Mouse (Mus musculus): ENCODE measurements around the gene Kansl1l.

The Kansl1l gene

GRCm38 (mm10) chr1:66817453-66817839, at the start of gene Kansl1l:
Kansl1l (minus strand) TSS chr1:66817562.
- CTCF ChIA-PET, result interaction anchor here (0.8 kb wide), 1 partner anchor 42 kb away, joined by 4 read pairs; no protein-coding TSS in a partner anchor

DNA sequence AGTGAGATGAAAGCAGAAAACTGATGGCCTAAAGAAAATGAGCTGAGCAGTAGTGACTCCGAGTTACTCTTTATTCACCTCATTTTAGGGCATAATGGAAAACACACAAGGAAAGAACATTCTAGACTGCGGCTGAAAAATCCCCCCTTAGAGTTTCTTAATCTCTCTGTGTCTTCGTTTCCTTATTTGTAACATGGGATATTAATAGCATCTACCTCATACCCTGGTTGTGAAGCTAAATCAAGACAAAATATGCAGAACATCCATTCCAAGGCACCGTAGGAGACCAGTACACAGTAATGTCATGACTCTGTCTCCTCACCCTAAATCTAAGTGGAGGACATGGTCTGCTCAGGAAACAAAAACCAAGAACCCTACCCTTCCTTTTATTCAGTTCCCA, 48.3 kb upstream of the Kansl1l start:
- CTCF ChIA-PET, result no interaction called here

DNA sequence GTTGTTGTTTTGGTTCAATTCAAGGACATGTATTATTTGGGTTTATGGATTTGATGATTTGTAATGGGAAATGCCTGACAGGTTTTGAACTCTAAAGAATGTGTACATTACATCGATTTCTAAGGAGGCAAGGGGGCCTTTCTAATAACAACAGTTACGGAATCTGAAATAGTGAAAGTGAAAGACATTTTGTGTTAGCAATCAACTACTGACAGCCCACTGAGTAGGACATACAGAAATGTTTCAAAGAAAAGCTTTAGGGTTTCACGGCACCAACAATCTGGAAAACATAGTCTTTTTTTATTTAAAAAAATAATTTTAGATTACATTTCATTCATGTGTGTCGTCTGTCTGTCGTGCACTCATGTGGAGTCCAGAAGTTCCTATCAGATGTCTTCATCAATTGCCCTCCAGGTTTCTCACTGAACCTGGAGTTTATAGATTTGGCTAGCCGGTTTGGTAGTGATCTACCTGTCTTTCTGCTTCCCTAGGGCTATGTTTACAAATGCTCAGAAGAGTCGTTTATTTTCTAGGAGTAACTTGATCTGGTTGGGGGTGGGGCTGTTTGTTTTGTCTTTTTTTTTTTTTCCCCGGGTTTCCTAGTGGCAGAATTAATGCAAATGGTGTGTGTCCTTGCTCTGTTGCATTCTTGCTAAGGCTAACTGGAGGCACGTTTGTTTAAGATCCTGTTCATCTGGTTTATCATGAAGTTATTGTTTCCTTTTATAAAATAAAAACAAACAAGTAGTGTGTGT, 46.6 kb upstream of the Kansl1l start:
- CTCF ChIA-PET, result interaction anchor here (0.7 kb wide), 1 partner anchor 75 kb away, joined by 6 read pairs; no protein-coding TSS in a partner anchor

- CTCF ChIA-PET, result no interaction called here
Observed at GRCm38 (mm10) chr1:66862712-66863511, 45.5 kb upstream of the Kansl1l start, which contains the start of gene Acadl. Acadl (minus strand) TSS chr1:66863277.

DNA sequence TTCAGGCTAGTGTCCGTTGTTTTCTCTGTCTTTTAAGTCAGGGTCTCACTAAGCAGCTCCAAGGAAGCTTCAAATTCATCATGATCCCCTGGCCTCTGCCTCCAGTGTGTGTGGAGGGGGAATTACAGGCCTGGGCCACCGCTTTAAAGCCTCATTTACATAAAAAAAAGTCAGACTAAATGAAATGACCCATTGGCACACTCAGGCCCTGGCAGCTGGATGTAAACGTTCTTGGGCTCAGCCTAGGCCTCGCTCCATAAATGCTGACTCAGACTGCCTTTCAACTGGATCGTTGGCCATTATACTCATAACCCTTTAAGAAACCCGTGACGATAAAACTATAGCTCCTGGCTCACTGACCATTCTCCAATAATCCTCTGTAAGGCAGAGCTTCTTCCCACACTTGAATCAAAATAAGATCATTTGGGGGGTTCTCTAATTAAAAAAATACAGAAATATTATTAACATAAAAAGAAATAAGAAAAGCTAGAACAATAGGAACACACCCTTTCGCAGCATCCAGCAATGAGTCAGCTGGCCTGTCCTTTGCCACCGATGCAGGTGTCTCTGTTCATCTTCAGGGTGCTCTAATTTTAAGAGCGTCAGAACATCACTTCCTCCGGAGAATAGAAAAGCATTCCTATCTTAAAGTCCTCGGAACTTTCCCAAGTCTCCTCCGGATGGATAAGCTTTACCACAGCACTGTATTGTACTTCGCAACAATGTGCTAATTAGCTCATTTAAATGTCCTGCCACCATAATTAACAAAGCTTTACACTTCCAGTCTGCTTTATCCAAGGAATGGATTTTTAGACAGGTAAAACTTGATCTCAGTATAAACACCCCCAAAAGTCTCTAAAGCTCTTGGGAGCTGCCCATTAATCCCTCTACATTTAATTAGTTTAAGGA, 44.7 kb upstream of the Kansl1l start:
- CTCF ChIA-PET, result interaction anchor here (0.6 kb wide), 1 partner anchor 32 kb away, joined by 3 read pairs; no protein-coding TSS in a partner anchor

GRCm38 (mm10) chr1:66847506-66847905, 30.1 kb upstream of the Kansl1l start:
- CTCF ChIA-PET, result no interaction called here

DNA sequence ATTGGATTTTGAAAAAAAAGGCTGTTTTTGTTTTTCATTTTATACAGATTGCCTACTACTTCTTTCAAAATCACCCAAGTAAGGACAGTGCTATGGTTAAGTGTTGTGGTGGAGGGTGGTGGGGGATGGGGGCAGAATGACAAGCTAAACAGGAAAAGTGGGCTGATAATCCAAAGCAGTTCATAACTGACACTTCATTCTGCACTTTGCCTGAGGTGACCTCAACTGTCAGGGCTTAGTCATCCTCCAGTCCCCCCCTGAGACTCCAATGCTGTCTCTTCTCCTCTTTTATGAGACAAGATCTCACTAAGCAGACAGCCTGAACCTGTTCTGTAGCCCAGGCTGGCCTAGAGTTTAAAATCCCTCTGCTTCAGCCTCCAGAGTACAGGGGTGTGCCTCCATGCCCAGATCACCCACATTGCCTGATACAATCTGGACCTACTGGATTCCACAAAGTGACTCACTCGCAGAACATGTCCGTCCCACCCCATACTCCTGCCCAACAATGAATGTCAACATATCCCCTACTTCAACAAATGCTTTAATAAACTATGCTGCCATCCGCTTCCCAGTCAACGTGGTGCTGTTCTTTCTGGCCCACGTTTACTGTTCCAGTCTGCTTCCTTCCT, 28.4 kb upstream of the Kansl1l start:
- CTCF ChIA-PET, result interaction anchor here (0.6 kb wide), 1 partner anchor 1581 kb away, joined by 4 read pairs; no protein-coding TSS in a partner anchor

- CTCF ChIA-PET, result no interaction called here
Observed at GRCm38 (mm10) chr1:66841938-66842337, 24.6 kb upstream of the Kansl1l start.

DNA sequence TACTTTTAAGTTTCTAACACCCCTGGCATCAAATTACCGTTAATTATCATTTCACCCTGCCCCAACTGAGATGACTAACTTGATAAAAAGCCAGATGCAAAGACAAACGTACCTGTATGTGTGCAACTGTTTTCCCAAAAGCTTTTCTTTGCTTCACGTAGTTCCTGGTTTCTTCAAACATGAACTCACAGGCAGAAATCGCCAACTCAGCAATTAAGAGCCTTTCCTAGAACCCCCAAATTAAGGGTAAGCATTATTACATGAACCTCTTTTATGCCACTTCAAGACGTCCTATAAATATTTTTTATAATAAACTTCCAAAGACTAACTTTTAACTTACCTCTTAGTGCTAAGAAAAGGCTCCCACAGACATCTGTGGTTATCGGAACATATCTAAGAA, 24.1 kb upstream of the Kansl1l start:
- CTCF ChIA-PET, result interaction anchor here (0.6 kb wide), 1 partner anchor 23 kb away, joined by 3 read pairs; no protein-coding TSS in a partner anchor

- CTCF ChIA-PET, result no interaction called here
Observed at GRCm38 (mm10) chr1:66839755-66840438, 22.5 kb upstream of the Kansl1l start.

DNA sequence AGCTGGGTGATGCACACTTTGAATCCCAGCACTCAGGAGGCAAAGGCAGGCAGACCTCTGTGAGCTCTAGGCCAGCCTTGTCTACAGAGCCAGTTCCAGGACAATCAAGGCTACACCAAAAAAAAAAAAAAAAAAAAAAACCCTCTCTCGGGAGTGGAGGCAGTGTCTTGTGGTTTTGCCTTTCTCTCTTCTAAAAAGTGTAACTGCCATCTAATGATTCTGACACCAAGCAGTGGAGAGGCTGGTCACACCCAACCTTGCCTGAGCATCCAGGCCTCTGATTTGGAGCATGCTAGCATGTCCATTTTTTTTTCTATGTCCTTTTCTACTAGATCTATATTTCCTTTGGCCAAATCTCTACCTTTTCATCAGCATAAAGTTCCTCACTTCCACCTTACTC, 21.8 kb upstream of the Kansl1l start:
- CTCF ChIA-PET, result interaction anchor here (0.7 kb wide), 1 partner anchor 184 kb away, joined by 4 read pairs; no protein-coding TSS in a partner anchor

DNA sequence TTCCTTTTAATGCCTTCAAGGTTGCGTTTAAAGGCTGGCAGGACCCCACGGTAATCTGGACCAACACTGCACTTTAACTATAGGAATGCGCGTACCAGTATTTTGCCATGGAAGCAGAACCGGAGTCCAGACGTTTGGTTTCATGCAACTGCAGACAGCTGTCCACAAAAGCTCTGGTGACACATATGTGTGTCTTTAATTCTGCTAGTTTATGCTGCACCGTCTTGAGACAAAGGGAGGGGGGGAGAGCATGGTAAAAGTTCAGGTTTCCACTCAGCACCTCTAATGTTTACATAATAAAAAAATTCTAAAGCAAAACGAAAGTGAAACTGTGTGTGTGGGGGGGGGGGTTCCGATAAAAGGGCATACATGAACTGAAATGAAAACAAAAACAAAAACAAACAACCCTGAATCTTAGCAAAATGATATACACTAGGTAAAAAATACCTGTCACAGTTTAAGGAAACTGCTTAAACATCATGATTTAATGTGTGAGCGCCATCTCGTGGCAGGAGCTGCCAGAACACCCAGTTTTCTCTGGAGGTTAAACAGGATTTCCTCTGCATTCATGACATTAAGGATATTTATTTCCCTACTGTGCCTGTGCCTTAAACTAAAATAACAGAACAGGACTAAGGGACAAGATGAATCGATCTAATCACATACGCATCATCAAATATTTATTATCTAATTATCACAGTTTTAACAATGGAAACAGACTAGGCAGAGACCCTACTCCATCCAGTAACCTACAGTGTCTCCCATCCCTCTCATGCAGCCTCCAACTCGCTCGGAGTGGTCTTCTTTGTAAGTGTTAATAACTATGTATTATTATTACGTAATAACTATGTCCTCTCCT, 21.1 kb upstream of the Kansl1l start:
- CTCF ChIA-PET, result interaction anchor here (0.6 to 0.7 kb wide), 3 partner anchors 152 to 1585 kb away, joined by 4 to 9 read pairs (median 5); no protein-coding TSS in a partner anchor

DNA sequence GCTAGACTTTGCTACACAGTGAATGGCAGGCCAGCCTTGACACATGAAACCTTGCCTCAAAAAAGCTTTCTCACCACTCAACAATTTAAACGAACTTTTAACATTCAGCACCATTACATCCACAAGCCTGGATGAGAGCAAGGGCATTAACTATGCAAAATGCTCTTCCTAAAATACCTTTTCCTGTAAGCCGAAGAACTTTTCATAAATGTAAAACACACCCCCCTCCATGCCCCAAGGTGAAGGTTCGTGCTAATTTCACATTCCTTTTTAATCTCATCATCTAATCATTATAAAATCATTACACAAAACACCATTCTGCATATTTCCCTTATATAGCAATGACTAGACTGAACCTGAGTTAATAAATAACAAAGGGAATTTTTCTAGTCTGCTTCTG, 19.8 kb upstream of the Kansl1l start:
- CTCF ChIA-PET, result no interaction called here

- CTCF ChIA-PET, result interaction anchor here (0.7 kb wide), 1 partner anchor 116 kb away, joined by 3 read pairs; no protein-coding TSS in a partner anchor
Observed at GRCm38 (mm10) chr1:66832636-66833165, 15.3 kb upstream of the Kansl1l start.

- CTCF ChIA-PET, result interaction anchor here (0.7 kb wide), 1 partner anchor 116 kb away, joined by 3 read pairs; no protein-coding TSS in a partner anchor
Observed at GRCm38 (mm10) chr1:66831824-66832600, 14.7 kb upstream of the Kansl1l start.

DNA sequence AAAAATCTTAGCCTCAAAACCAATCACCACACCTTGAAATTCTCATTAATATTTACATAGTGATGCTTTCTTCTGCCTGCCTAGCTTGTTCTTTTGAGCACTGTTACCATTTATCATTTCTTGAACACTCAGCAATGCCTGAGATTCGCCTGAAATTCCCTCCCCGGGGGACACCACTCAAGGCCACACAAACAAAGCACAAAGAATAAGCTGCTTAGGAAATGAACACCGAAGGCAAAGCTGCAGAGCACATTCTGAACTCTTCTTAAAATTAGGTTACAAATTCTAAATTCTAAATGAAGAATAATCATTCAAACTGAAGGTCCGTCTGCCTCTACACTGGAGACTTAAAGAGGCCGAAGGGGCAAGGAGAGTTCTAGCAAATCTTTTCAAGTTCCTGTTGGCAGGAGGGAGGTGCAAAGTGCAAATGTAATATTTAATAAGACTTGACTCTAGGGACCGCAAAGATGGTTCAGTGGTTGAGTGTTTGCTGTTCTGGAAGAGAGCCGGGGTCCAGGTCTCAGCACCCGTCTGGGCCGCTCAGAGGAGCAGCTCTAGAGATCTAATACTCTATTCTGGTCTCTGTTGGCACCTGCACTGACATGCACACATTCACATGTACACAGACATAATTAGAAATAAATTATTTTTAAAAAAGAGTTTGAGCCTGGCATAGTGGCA, 12.2 kb upstream of the Kansl1l start:
- CTCF ChIA-PET, result interaction anchor here (0.6 kb wide), 1 partner anchor 210 kb away, joined by 8 read pairs; no protein-coding TSS in a partner anchor

DNA sequence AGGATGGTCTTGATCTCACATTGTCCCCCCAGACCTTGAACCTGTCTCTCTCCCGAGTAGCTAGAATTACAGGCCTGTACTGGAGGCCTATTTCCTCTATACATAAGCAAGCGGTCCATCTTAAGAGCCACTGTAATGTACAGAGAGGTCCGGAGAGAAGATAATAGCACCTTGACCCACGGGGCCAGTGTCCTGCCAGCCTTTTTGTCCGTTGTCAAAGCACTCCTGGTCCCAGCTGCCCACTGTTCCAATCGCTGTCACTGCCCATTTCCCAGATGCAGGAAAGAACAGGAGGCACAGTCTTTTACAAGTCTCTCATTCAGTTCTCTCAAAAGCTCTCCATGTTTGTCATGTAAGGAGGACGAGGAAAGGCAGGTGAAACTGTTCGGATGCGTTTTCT, 4.6 kb upstream of the Kansl1l start:
- CTCF ChIA-PET, result interaction anchor here (0.8 kb wide), 1 partner anchor 32 kb away, joined by 3 read pairs; no protein-coding TSS in a partner anchor
